Mouse (Mus musculus) lung, adult 2 months (tissue): ENCODE data around the gene Trappc2l. TPM values are rescaled to one million over a fixed set of nuclear protein-coding genes. Genes with fewer than 3 reads are reported as not detected.
"Not testable (repeated sequence)": the region's sequence is repeated elsewhere in the genome, so short reads cannot be mapped to it uniquely, and the experiment has no call there.

ENCODE experiments used
- DNase-seq: peaks from one replicate; pipeline ENCODE4 v3.0.0; 2022
- H3K4me1 ChIP-seq: fragments of 200-500 bp; 2 replicates; pipeline ENCODE4 v1.6.1; 2011; ENCODE audit warnings: low read length; ENCODE audit not compliant: control insufficient read depth, insufficient read depth
- H3K4me3 ChIP-seq: fragments of 200-500 bp; replicated peaks from 2 replicates; pipeline ENCODE3; 2011; ENCODE audit warnings: low read depth, mild to moderate bottlenecking, control low read depth, low read length; ENCODE audit errors: extremely low read depth
- CTCF ChIP-seq: fragments of 200-500 bp; IDR thresholded peaks from 2 replicates; pipeline ENCODE4 v1.5.1; 2011; ENCODE audit warnings: mild to moderate bottlenecking, low read length, control low read depth; ENCODE audit not compliant: insufficient read depth
- POLR2A ChIP-seq: fragments of 200-500 bp; IDR thresholded peaks from 2 replicates; pipeline ENCODE4 v1.6.1; 2011; ENCODE audit warnings: low read depth, mild to moderate bottlenecking, control low read depth, low read length, borderline replicate concordance; ENCODE audit errors: extremely low read depth
- WGBS: fragments of 180-500 bp; shearing (Covaris S2); methylation state at CpG from one replicate; pipeline ENCODE4 v1.1.7; 2018; 5-methylcytosine and 5-hydroxymethylcytosine counted together
- polyA plus RNA-seq: library from polyadenylated mRNA; depleted of rRNA; stranded (reverse); fragments of >200 nt; gene quantifications from 2 replicates; pipeline ENCODE4 v1.2.3, GENCODE M21; 2012

Trappc2l gene
- polyA plus RNA-seq, 1 experiment = 162 TPM

GRCm38 (mm10) chr8:122620446-122620845, 9.0 kb downstream of the Trappc2l start:
- WGBS = 43% methylated on average over 5 of the region's 5 CpGs

GRCm38 (mm10) chr8:122622727-122623126, 11.3 kb downstream of the Trappc2l start, which contains the start of gene Pabpn1l:
Gene Pabpn1l, minus strand, starts transcription at chr8:122622739.
- Histone ChIP-seq H3K4me1 (peaks cover 4% of the 10 kb centered on the region; the same call in 1 of the 2 replicates), H3K4me3 (no peak within 1 kb of the TSS)
- 60% methylated on average over 6 of the region's 6 CpGs for WGBS
- TF ChIP-seq CTCF (no peak), POLR2A (no peak)
- DNase-seq = no peak

More at GRCm38 (mm10) chr8:122620446-122620845, 9.0 kb downstream of the Trappc2l start:
- H3K4me1 ChIP-seq = peaks cover 4% of the 10 kb centered on the region; the same call in 1 of the 2 replicates
- H3K4me3 ChIP-seq = no peak overlapping the region
- no peak for TF ChIP-seq CTCF
- TF ChIP-seq POLR2A = no peak
- no peak for DNase-seq

DNA sequence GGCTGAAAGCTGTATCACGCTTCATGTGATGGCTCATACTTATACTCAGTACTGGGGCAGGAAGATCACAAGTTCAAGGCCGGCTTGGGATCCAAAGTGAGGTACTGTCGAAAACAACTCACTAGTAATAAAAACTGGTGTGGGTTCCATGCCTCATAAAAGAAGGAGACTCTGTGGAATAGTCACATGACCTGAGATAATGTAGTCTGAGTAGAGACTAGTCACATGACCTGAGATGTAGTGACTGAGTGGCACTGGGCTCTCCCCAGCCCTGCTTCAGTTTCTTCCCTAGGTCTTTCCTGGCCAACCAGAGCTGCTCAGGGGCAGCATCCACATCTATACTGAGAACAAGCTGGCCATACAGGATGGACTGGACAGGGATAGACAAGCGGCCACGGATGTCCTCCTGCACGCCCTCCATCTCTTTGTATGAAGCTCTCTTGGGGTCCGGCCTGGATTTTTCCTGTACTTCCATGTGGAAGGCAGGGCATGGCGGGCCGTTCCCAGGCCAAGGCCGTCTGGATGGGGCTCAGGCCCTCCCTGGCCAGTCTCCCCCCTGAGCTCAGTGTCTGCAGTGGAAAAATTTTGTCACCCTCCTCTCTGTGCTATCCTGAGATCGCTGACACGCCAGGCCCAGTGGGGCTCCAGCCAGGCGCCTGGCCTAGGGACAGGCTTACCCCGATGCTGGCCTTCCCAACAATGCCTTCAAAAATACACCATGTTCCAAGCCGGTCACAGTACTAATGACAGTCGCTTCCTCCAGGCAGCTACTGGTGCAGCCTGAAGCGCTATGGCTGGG, 12.6 kb downstream of the Trappc2l start:
- Histone ChIP-seq H3K4me1 (no peaks in the 10 kb centered on the region; the same call in 1 of the 2 replicates), H3K4me3 (no peak overlapping the region)
- 76% methylated on average over 17 of the region's 17 CpGs for WGBS
- TF ChIP-seq CTCF (no peak), POLR2A (no peak)
- DNase-seq = no peak

GRCm38 (mm10) chr8:122624653-122625052, 13.2 kb downstream of the Trappc2l start:
- TF ChIP-seq CTCF (no peak), POLR2A (no peak)
- DNase-seq = no peak
- Histone ChIP-seq H3K4me3 (no peak overlapping the region), H3K4me1 (no peaks in the 10 kb centered on the region; the same call in 1 of the 2 replicates)
- WGBS = 59% methylated on average over 5 of the region's 5 CpGs

DNA sequence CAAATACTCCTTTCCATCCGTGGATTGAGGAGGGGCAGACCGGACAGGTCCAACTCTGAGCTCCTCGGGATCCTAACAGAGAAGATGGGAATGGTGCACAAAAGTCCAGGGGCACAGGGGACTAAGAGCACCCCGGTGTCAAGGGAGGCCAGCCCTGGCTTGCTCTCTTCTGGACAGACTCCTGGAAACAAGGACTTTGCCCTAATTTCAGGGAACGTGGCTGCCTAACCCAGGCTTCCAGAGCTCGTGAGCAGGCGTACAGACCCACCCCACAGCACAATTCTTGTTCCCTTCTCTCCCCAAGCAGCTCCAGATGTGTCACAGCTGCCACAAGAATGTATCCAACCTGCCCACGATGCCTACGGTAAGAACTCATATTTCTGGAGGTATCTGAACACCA, 14.4 kb downstream of the Trappc2l start:
- no peak overlapping the region for H3K4me3 ChIP-seq
- 61% methylated on average over 9 of the region's 9 CpGs for WGBS
- no peaks in the 10 kb centered on the region; the same call in 1 of the 2 replicates for H3K4me1 ChIP-seq
- no peak for TF ChIP-seq CTCF
- TF ChIP-seq POLR2A = no peak
- DNase-seq = no peak

- TF ChIP-seq CTCF = no peak
- no peak for TF ChIP-seq POLR2A
- DNase-seq = no peak
- 57% methylated on average over 2 of the region's 2 CpGs for WGBS
- H3K4me3 ChIP-seq = no peak overlapping the region
- no peaks in the 10 kb centered on the region; the same call in 1 of the 2 replicates for H3K4me1 ChIP-seq
Measured at GRCm38 (mm10) chr8:122626896-122627295, 15.5 kb downstream of the Trappc2l start.

DNA sequence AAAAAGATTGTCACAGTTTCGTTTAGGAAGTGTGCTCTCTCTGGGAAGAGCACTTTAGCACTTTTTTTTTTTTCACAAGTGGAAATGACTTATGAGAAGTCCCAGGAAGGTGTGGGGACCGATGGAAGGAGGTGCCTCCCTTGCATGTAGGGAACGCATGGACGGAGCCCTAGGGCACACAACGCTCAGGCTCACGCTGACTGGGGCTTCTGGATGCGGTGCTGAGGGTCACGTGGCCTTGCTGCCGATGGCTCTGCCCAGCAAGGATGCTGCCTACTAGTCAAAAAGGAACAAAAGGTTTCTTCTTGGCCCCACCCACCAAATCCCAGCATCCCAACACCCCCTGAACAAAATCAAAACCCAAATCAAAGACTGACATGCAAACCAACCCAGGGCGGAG, 17.9 kb downstream of the Trappc2l start:
- no peak for DNase-seq
- Histone ChIP-seq H3K4me3 (no peak overlapping the region), H3K4me1 (no peaks in the 10 kb centered on the region; the same call in 1 of the 2 replicates)
- TF ChIP-seq CTCF (no peak), POLR2A (no peak)
- WGBS = 63% methylated on average over 10 of the region's 10 CpGs

- TF ChIP-seq CTCF = no peak
- TF ChIP-seq POLR2A = no peak
- no peak overlapping the region for H3K4me3 ChIP-seq
Measured at GRCm38 (mm10) chr8:122630696-122631095, 19.3 kb downstream of the Trappc2l start.

DNA sequence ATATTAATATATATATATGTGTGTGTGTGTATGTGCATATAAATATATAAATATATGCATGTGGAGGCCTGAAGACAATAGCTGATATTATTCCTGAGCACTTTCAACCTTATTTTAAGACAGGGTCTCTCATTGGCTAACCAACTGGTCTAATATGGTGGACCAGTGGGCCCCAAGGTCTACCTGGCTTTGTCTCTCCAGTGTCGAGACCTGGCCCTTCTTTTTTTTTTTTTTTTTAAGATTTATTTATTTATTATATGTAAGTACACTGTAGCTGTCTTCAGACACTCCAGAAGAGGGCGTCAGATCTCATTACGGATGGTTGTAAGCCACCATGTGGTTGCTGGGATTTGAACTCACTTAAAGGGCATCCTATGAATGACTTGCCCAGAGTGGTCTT, 20.7 kb downstream of the Trappc2l start:
- WGBS = 70% methylated on average over 3 of the region's 3 CpGs
- H3K4me1 ChIP-seq = not testable (repeated sequence)

More at GRCm38 (mm10) chr8:122630696-122631095, 19.3 kb downstream of the Trappc2l start:
- 63% methylated on average over 22 of the region's 22 CpGs for WGBS
- no peaks in the 10 kb centered on the region; the same call in 1 of the 2 replicates for H3K4me1 ChIP-seq
- no peak for DNase-seq

GRCm38 (mm10) chr8:122633205-122633604, 21.8 kb downstream of the Trappc2l start:
- no peak for DNase-seq
- no peak overlapping the region for H3K4me3 ChIP-seq
- TF ChIP-seq POLR2A (no peak), CTCF (no peak)
- 90% methylated on average over 14 of the region's 14 CpGs for WGBS
- no peaks in the 10 kb centered on the region for H3K4me1 ChIP-seq

More for the DNA sequence above, 20.7 kb downstream of the Trappc2l start:
- not testable (repeated sequence) for H3K4me3 ChIP-seq, DNase-seq
